Mouse (Mus musculus): ENCODE results near the gene Sec16b.

Sec16b gene

GRCm38 (mm10) chr1:157506522-157506921 lies at the start of gene Sec16b:
Gene Sec16b (plus strand): TSS chr1:157506728.
- peak; percentile 14 for DNase-seq

- DNase-seq = no peak
Measured at GRCm38 (mm10) chr1:157457789-157458188, 48.7 kb upstream of the Sec16b start.

- DNase-seq = peak; percentile 91
Measured at GRCm38 (mm10) chr1:157458421-157459208, 47.9 kb upstream of the Sec16b start, which contains the start of gene Cryzl2. Gene Cryzl2 (plus strand): TSS chr1:157458577.

- no peak for DNase-seq
Measured at GRCm38 (mm10) chr1:157459904-157460303, 46.6 kb upstream of the Sec16b start.

- DNase-seq = peak; percentile 43
Measured at GRCm38 (mm10) chr1:157461276-157461675, 45.3 kb upstream of the Sec16b start.

- no peak for DNase-seq
Measured at GRCm38 (mm10) chr1:157462336-157462735, 44.2 kb upstream of the Sec16b start.

GRCm38 (mm10) chr1:157465194-157465593 lies 41.3 kb upstream of the Sec16b start:
- peak; percentile 73 for DNase-seq

GRCm38 (mm10) chr1:157467866-157468265 lies 38.7 kb upstream of the Sec16b start:
- DNase-seq = no peak

- no peak for DNase-seq
Measured at GRCm38 (mm10) chr1:157470761-157471386, 35.7 kb upstream of the Sec16b start.

GRCm38 (mm10) chr1:157472716-157473115 lies 33.8 kb upstream of the Sec16b start:
- DNase-seq = no peak

- DNase-seq = no peak
Measured at GRCm38 (mm10) chr1:157474865-157475264, 31.7 kb upstream of the Sec16b start.

GRCm38 (mm10) chr1:157476231-157476630 lies 30.3 kb upstream of the Sec16b start:
- DNase-seq = no peak

GRCm38 (mm10) chr1:157480090-157480489 lies 26.4 kb upstream of the Sec16b start:
- no peak for DNase-seq

- no peak for DNase-seq
Measured at GRCm38 (mm10) chr1:157480901-157481300, 25.6 kb upstream of the Sec16b start.

- no peak for DNase-seq
Measured at GRCm38 (mm10) chr1:157481666-157482065, 24.9 kb upstream of the Sec16b start.

- no peak for DNase-seq
Measured at GRCm38 (mm10) chr1:157484161-157484560, 22.4 kb upstream of the Sec16b start.

- DNase-seq = no peak
Measured at GRCm38 (mm10) chr1:157500657-157501056, 5.9 kb upstream of the Sec16b start.

- DNase-seq = no peak
Measured at GRCm38 (mm10) chr1:157501352-157501945, 5.1 kb upstream of the Sec16b start.

- no peak for DNase-seq
Measured at GRCm38 (mm10) chr1:157503071-157503470, 3.5 kb upstream of the Sec16b start.

- DNase-seq = peak; percentile 21
Measured at GRCm38 (mm10) chr1:157506995-157507595, 567 bp downstream of the Sec16b start.

- peak; percentile 6 for DNase-seq
Measured at GRCm38 (mm10) chr1:157507814-157508213, 1.3 kb downstream of the Sec16b start.

GRCm38 (mm10) chr1:157512690-157513448 lies 6.3 kb downstream of the Sec16b start:
- DNase-seq = no peak

GRCm38 (mm10) chr1:157513559-157513958 lies 7.0 kb downstream of the Sec16b start:
- no peak for DNase-seq

All from kidney, postnatal 14 days (tissue).